Mouse (Mus musculus): ENCODE data around the gene Chd3. TPM values are rescaled to one million over a fixed set of nuclear protein-coding genes. Genes with fewer than 3 reads are reported as not detected.
"Not testable (repeated sequence)": the region's sequence is repeated elsewhere in the genome, so short reads cannot be mapped to it uniquely, and the experiment has no call there.

Chd3 gene
- polyA plus RNA-seq, 1 experiment: 146 TPM

DNA sequence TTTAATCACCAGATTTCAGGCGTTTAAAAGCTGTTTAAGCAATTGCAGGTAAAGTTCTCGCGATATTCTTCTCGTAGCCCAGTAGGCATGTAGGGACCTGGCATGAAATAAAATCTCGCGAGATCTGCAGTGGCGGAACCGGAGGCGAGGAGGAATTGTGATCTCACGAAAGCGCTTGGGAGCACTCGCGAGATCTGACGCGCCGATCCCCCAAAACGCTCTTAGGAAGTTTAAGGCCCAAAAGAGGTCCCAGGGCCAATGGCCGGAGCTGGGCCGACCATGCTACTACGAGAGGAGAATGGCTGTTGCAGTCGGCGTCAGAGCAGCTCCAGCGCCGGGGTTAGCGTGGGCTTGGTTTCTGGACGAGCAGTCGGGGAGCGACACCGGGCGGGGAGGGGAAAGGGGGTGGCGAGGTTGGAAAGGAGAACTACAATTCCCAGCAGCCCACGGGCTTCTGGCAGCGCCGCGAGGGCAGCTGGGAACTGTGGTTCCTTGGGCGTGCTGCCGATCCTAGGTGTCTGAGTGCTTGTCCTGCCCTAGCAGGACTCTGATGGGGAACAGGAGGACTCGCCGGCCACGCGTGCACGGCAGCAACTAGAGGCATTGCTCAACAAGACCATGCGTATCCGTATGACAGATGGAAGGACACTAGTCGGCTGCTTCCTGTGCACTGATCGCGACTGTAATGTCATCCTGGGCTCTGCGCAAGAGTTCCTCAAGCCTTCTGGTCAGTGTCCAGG is 26.6 kb upstream of the Chd3 start:
- Histone ChIP-seq H3K4me3 (ENCODE audit: extremely low read depth, insufficient read depth, insufficient read length) (peak overlapping the region; percentile 83), H3K27ac (ENCODE audit: insufficient read depth, low read length) (peak overlapping the region; percentile 97), H3K27me3 (ENCODE audit: control insufficient read depth, insufficient read depth, low read length) (no peaks in the 10 kb centered on the region), H3K36me3 (ENCODE audit: control insufficient read depth, insufficient read depth, low read length) (peaks cover 5% of the 10 kb centered on the region), H3K4me1 (ENCODE audit: control insufficient read depth, insufficient read depth, insufficient read length) (peaks cover 4% of the 10 kb centered on the region; the same call in 1 of the 2 replicates)
- peak; percentile 91 to 99 for DNase-seq (ENCODE audit: low read depth in 1 of 2, low spot score in 2 of 2)
- TF ChIP-seq CTCF (IDR thresholded peaks at IDR 0.05; ENCODE audit: extremely low read depth, insufficient read depth, insufficient read length, insufficient replicate concordance) (no peak), POLR2A (IDR thresholded peaks at IDR 0.05; ENCODE audit: low read depth, low read length) (peak; percentile 24; the same call in 1 of the 2 replicates)
- WGBS: 1% methylated on average over 48 of the region's 48 CpGs

DNA sequence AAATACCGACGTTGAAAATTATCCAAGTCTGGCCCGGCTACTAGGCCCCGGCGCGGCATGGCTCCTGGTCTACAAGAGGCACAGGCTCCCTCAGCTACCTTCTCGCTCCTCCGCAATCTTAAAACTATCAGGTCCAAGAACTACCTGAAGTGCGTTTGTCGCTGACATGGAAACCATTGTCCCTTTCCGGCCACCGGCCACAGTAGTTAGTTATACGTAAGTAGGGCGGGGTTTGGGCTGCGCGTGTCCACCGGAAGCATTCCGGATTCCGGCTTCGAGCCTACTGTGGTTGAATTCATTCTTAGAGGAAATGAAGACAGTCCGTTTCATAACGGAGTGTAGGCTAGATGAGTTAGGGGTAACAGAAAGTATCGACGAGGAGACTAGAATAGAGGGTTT is 26.0 kb upstream of the Chd3 start, which contains the start of the genes Naa38 and Cyb5d1:
TSS of gene Naa38 (plus strand) at position 253 of the 399 bp plus-strand sequence.
TSS of gene Cyb5d1 (minus strand) at position 397 of the 399 bp plus-strand sequence.
- not testable (repeated sequence) for H3K36me3 ChIP-seq (ENCODE audit: control insufficient read depth, insufficient read depth, low read length); H3K27me3 ChIP-seq (ENCODE audit: control insufficient read depth, insufficient read depth, low read length); H3K4me1 ChIP-seq (ENCODE audit: control insufficient read depth, insufficient read depth, insufficient read length)
- peak in 1 of 2 experiments; percentile 86 for DNase-seq (ENCODE audit: low read depth in 1 of 2, low spot score in 2 of 2)
- WGBS: under 1% methylated on average over 24 of the region's 24 CpGs
- peak within 1 kb of the TSS; percentile 83 for H3K4me3 ChIP-seq (ENCODE audit: extremely low read depth, insufficient read depth, insufficient read length)
- peak within 1 kb of the TSS; percentile 97 for H3K27ac ChIP-seq (ENCODE audit: insufficient read depth, low read length)

DNA sequence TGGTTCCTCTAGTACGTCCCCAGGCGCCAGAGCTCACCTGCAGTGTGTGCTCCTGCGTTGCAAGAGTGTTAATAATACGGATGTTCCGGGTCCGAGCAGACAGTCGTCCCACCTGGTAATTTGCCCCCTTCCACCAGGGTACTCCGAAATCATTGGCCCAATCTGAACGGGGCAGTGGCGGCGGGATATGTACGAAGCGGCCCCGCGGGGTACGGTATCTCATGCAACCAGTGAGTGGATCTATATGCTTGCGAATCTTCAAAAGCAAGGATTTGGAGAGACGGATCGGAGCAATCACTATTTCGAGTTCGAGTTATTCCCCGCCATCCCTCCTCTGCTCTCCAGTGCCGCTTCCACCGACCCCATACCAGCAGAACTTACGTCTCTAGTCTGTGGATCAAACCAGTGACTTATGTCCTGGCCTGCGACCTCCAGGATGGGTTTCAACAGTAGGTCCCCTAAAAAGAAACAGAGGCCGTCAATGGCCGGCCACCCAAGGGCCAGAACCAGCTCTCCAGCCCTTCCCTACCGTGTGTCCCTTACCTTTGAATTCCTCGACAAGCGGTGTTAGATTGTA is 25.5 kb upstream of the Chd3 start:
- H3K27me3 ChIP-seq (ENCODE audit: control insufficient read depth, insufficient read depth, low read length); H3K36me3 ChIP-seq (ENCODE audit: control insufficient read depth, insufficient read depth, low read length); DNase-seq (ENCODE audit: low read depth in 1 of 2, low spot score in 2 of 2); H3K4me1 ChIP-seq (ENCODE audit: control insufficient read depth, insufficient read depth, insufficient read length): not testable (repeated sequence)
- WGBS: 2% methylated on average over 31 of the region's 31 CpGs
- Histone ChIP-seq H3K27ac (ENCODE audit: insufficient read depth, low read length) (peak overlapping the region; percentile 97), H3K4me3 (ENCODE audit: extremely low read depth, insufficient read depth, insufficient read length) (peak overlapping the region; percentile 83)

DNA sequence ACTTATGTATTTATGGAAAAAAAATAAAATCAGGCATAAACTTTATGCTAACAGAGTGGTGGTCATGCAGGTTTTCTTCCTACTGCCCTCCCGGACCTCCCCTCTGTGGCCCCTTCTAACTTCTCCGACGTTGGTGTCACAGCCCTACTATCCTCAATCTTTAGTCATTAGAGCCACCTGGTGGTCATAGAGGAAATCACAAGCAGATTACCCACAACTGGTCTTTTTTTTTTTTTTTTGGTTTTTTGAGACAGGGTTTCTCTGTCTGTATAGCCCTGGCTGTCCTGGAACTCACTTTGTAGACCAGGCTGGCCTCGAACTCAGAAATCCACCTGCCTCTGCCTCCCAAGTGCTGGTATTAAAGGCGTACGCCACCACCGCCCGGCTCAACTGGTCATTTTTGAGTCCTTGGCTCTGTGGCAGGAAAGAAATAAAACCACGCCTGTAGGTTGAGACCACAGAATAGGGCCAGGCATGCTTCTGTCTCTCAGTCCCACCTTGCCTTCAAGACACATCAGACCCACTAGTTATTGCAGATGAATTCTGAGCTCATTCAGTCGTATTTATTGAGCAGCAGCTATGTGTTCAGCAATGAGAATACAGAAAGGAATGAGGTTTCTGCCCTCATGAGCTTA is 21.3 kb upstream of the Chd3 start:
- H3K4me3 ChIP-seq (ENCODE audit: extremely low read depth, insufficient read depth, insufficient read length): no peak overlapping the region
- WGBS: 46% methylated on average over 10 of the region's 10 CpGs
- DNase-seq (ENCODE audit: low read depth in 1 of 2, low spot score in 2 of 2): peak; percentile 60 to 66
- H3K36me3 ChIP-seq (ENCODE audit: control insufficient read depth, insufficient read depth, low read length): no peaks in the 10 kb centered on the region
- H3K4me1 ChIP-seq (ENCODE audit: control insufficient read depth, insufficient read depth, insufficient read length): no peaks in the 10 kb centered on the region
- H3K27ac ChIP-seq (ENCODE audit: insufficient read depth, low read length): no peak overlapping the region
- TF ChIP-seq CTCF (IDR thresholded peaks at IDR 0.05; ENCODE audit: extremely low read depth, insufficient read depth, insufficient read length, insufficient replicate concordance): peak; percentile 37; the same call in 1 of the 2 replicates
- no peak for TF ChIP-seq POLR2A (IDR thresholded peaks at IDR 0.05; ENCODE audit: low read depth, low read length)
- no peaks in the 10 kb centered on the region for H3K27me3 ChIP-seq (ENCODE audit: control insufficient read depth, insufficient read depth, low read length)

DNA sequence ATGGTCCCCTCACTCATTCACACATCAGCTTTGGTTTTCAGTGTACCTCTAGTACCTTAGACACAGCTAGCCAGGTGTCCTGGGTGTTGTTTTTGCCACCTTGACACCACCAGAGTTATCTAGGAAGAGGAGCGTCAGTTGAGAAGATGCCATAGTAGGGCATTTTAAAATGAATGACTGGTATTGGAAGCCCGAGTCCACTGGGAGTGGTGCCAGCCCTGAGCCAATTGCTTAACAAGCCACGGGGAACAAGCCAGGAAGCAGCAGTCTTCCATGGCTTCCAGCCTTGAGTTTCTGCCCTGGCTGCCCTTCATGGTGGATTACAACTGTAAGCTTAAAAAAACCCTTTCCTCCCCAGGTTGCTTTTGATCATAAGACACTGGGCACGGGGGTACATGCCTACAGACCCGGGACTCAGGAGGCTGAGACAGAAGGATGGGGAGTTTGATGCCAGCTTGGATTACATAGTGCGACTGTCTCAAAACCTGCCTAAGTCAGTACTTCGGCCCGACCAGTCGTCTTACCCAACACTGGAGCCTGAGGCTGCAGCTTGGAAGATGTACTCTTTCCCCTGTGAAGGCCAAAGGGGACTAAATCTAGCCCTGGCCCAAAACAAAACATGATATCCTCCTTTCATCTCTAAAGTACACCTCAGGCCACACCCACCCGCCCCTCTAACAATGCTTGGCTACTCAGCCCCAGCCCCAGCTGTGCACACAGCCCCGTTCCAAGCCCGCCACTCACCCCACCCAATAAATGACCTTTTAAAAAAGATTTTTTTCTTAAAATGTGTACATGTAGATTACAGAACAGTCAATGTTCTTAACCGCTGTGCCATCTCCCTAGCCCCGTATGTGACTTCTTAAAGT is 20.6 kb upstream of the Chd3 start:
- 76% methylated on average over 14 of the region's 14 CpGs for WGBS
- Histone ChIP-seq H3K36me3 (ENCODE audit: control insufficient read depth, insufficient read depth, low read length) (no peaks in the 10 kb centered on the region), H3K27me3 (ENCODE audit: control insufficient read depth, insufficient read depth, low read length) (no peaks in the 10 kb centered on the region), H3K4me1 (ENCODE audit: control insufficient read depth, insufficient read depth, insufficient read length) (no peaks in the 10 kb centered on the region), H3K4me3 (ENCODE audit: extremely low read depth, insufficient read depth, insufficient read length) (no peak overlapping the region), H3K27ac (ENCODE audit: insufficient read depth, low read length) (no peak overlapping the region)
- DNase-seq (ENCODE audit: low read depth in 1 of 2, low spot score in 2 of 2): no peak
- TF ChIP-seq CTCF (IDR thresholded peaks at IDR 0.05; ENCODE audit: extremely low read depth, insufficient read depth, insufficient read length, insufficient replicate concordance) (no peak), POLR2A (IDR thresholded peaks at IDR 0.05; ENCODE audit: low read depth, low read length) (no peak)

DNA sequence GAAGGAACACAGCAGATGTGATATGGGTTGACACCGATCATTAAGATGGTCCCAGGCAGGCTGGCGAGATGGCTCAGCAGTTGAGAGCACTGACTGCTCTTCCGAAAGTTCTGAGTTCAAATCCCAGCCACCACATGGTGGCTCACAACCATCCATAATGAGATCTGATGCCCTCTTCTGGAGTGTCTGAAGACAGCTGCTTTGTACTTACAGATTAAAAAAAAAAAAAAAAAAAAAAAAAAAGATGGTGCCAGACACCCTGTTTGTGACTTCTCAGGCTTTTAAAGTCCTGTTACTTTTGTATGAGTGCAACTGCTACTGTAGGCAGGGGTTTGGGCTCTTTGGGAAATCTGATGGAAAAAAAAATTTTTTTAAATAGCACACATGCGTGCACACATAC is 19.5 kb upstream of the Chd3 start:
- Histone ChIP-seq H3K27me3 (ENCODE audit: control insufficient read depth, insufficient read depth, low read length) (no peaks in the 10 kb centered on the region), H3K4me1 (ENCODE audit: control insufficient read depth, insufficient read depth, insufficient read length) (no peaks in the 10 kb centered on the region), H3K36me3 (ENCODE audit: control insufficient read depth, insufficient read depth, low read length) (no peaks in the 10 kb centered on the region), H3K4me3 (ENCODE audit: extremely low read depth, insufficient read depth, insufficient read length) (no peak overlapping the region), H3K27ac (ENCODE audit: insufficient read depth, low read length) (no peak overlapping the region)
- DNase-seq (ENCODE audit: low read depth in 1 of 2, low spot score in 2 of 2): no peak
- 99% methylated on average over 4 of the region's 4 CpGs for WGBS
- TF ChIP-seq CTCF (IDR thresholded peaks at IDR 0.05; ENCODE audit: extremely low read depth, insufficient read depth, insufficient read length, insufficient replicate concordance) (no peak), POLR2A (IDR thresholded peaks at IDR 0.05; ENCODE audit: low read depth, low read length) (no peak)
